Mouse (Mus musculus) midbrain, postnatal 0 days (tissue): ENCODE data around the gene Psmd5. TPM values are rescaled to one million over a fixed set of nuclear protein-coding genes. Genes with fewer than 3 reads are reported as not detected.
"Not testable (repeated sequence)": the region's sequence is repeated elsewhere in the genome, so short reads cannot be mapped to it uniquely, and the experiment has no call there.

Source experiments
- ATAC-seq: fragments of 200-750 bp; cut with Nextera tagmentation; 2 replicates; pipeline ENCODE4 v1.8.0; 2017; ENCODE audit warnings: moderate number of reproducible peaks, mild to moderate bottlenecking, moderate TSS enrichment, moderate library complexity; ENCODE audit not compliant: low FRiP score
- DNase-seq: peaks from one replicate; pipeline ENCODE4 v3.0.0-alpha.2; 2015; ENCODE audit warnings: low spot score
- H3K27ac ChIP-seq: fragments of 300-500 bp; sonication (generic); 2 replicates; pipeline ENCODE4 v1.5.1; 2014; ENCODE audit warnings: low read depth, mild to moderate bottlenecking, low read length, mixed read lengths
- H3K27me3 ChIP-seq: fragments of 300-500 bp; sonication (generic); 2 replicates; pipeline ENCODE4 v1.6.1; 2014; ENCODE audit warnings: low read length, control low read depth, mixed read lengths; ENCODE audit not compliant: insufficient read depth
- H3K36me3 ChIP-seq: fragments of 300-500 bp; sonication (generic); 2 replicates; pipeline ENCODE4 v1.6.1; 2014; ENCODE audit warnings: low read length, control low read depth, mixed read lengths; ENCODE audit not compliant: insufficient read depth
- H3K4me1 ChIP-seq: fragments of 300-500 bp; sonication (generic); 2 replicates; pipeline ENCODE4 v1.6.1; 2014; ENCODE audit warnings: mild to moderate bottlenecking, control low read depth, antibody characterized with exemption, low read length, mixed read lengths; ENCODE audit not compliant: insufficient read depth
- H3K4me2 ChIP-seq: fragments of 300-500 bp; sonication (generic); 2 replicates; pipeline ENCODE4 v1.6.1; 2014; ENCODE audit warnings: low read depth, mild to moderate bottlenecking, low read length, mixed read lengths; ENCODE audit not compliant: poor library complexity, severe bottlenecking
- H3K4me3 ChIP-seq: fragments of 300-500 bp; sonication (generic); 2 replicates; pipeline ENCODE4 v1.5.1; 2014; ENCODE audit warnings: low read depth, mild to moderate bottlenecking, low read length, moderate library complexity
- H3K9ac ChIP-seq: fragments of 300-500 bp; sonication (generic); replicated peaks from 2 replicates; pipeline ENCODE4 v1.6.1; 2014; ENCODE audit warnings: mild to moderate bottlenecking, low read length, moderate library complexity, mixed read lengths; ENCODE audit not compliant: poor library complexity, severe bottlenecking
- H3K9me3 ChIP-seq: fragments of 300-500 bp; sonication (generic); 2 replicates; pipeline ENCODE4 v1.6.1; 2016; ENCODE audit warnings: low read length, control low read depth
- CTCF ChIP-seq: IDR thresholded peaks from 2 replicates; pipeline ENCODE4 v1.5.1; 2016; ENCODE audit warnings: antibody characterized with exemption, mild to moderate bottlenecking
- WGBS: fragments of 180-500 bp; shearing (Covaris S2); extraction: QIAGEN DNeasy Blood & Tissue Kit; methylation state at CpG from one replicate; pipeline ENCODE4 v1.1.7; 2014; 5-methylcytosine and 5-hydroxymethylcytosine counted together
- polyA plus RNA-seq: library from polyadenylated mRNA; unstranded; fragments of >200 nt; fragmentation: Nextera tagmentation; extraction: Ambion mirVana; gene quantifications from 2 replicates; pipeline ENCODE4 v1.2.1, GENCODE M21; 2015
- total RNA-seq: library from RNA; depleted of rRNA; stranded (reverse); fragments of >200 nt; gene quantifications from 2 replicates; pipeline ENCODE4 v1.2.3, GENCODE M21; 2014

Gene Psmd5
- total and polyA plus RNA-seq, 2 experiments from 2014 or later, result 42.6 to 82.8 TPM

DNA sequence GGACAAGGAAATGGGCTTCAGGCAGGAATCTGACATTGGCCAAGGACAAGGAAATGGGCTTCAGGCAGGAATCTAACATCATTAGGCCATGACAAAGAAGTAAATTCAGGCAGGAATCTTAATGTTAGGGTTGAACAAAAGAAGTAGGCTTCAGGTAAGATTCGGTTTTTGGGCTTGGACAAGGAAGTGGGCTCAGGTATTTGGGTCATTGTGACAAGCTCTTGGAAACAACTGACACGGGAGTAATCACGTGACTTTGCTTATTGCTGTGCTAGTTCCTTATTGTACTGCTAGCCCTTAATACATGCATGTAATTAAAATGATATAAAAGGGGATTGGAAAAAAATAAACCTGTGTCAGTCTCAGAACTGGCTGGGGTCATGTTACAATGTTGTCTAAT, 39.1 kb downstream of the Psmd5 start:
- no peak overlapping the region for H3K4me3 ChIP-seq
- H3K4me1 ChIP-seq, result no peaks in the 10 kb centered on the region
- H3K9me3 ChIP-seq, result no peaks in the 10 kb centered on the region
- 80% methylated on average over 3 of the region's 3 CpGs for WGBS
- no peaks in the 10 kb centered on the region for H3K27me3 ChIP-seq
- no peak for TF ChIP-seq CTCF
- H3K9ac ChIP-seq, result no peak overlapping the region
- ATAC-seq (no peak), DNase-seq (no peak)
- no peaks in the 10 kb centered on the region for H3K36me3 ChIP-seq
- H3K27ac ChIP-seq, result no peak overlapping the region
- H3K4me2 ChIP-seq, result no peak overlapping the region

DNA sequence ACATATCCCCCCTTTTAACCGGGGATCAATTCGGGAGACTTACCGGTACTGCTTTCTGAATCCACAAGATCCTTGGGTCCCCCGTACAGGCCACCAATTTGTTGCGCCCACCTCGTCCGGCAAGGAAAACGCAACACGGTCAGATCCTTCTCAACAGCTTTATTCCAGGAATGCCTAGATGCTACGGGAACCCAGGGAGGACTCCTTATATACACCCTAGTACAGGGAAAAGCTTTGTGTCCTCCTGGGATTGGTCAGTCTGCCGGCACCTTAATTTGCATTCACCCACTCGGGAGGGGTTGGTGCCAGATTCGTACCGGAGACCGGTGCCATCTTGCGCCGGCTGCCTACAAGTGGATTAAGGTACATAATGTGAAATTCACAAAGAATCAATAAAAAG, 41.1 kb downstream of the Psmd5 start:
- Histone ChIP-seq H3K4me3 (no peak overlapping the region), H3K36me3 (no peaks in the 10 kb centered on the region), H3K27ac (no peak overlapping the region), H3K9me3 (no peaks in the 10 kb centered on the region; the same call in 1 of the 2 replicates), H3K9ac (no peak overlapping the region), H3K4me2 (no peak overlapping the region), H3K27me3 (no peaks in the 10 kb centered on the region), H3K4me1 (no peaks in the 10 kb centered on the region)
- ATAC-seq (no peak), DNase-seq (no peak)
- TF ChIP-seq CTCF, result no peak
- 92% methylated on average over 17 of the region's 17 CpGs for WGBS

DNA sequence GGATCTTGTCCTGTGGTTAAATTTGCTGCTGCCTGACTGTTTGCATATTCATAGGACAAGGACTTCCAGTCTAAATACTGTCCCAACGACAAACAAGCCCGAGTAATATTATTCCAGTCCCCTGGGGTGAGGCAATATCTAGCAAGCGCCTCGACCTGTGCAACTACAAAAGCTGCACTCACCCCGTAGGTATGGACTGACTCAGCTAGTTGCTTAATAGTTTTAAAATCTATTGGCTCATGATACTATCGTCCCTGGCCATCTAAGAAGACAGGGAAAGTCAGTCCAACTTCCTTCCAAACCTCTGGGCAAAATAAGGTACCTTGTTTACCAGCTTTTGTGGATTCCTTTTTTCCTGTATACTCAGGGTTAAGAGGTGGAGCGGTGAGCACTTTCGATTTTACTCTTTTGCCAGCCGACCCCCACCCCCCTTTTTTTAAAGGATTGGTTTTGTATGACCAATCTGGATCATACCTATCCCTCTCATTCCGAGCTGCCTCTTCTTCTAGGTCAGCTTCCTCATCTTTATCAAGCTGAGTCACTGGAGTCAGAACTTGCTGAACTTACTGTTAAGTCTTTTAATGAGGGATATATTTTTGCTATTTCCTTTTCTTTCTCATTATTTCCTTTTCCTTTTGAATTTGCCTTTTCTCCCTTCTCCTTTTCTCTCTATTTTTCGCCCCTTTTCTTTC, 41.9 kb downstream of the Psmd5 start, which contains the start of gene Gm34653:
TSS of gene Gm34653 (plus strand) at position 242 of the 692 bp plus-strand sequence.
- not testable (repeated sequence) for H3K4me3 ChIP-seq, H3K4me1 ChIP-seq, H3K9ac ChIP-seq, H3K4me2 ChIP-seq, H3K9me3 ChIP-seq, DNase-seq, H3K27ac ChIP-seq, H3K27me3 ChIP-seq, ATAC-seq, H3K36me3 ChIP-seq
- WGBS, result 70% methylated on average over 11 of the region's 11 CpGs

DNA sequence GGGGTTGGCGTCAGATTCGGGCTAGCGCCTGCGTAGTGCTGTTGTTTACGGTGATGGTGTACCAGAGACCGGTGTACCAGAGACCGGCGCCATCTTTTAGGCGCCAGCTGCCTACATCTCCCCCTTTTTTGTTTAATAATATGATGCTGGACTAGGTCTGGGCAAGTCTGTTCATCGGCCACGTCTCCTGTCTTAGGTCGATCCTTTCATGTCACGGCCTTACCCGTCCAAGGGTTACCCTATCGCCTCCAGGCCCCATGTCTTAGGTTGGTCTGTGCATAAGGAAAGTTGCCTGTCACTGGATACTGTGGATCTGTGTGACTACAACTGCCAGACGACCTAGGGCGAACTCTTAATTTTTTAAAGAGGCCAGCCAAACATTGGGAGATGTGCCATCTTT, 44.7 kb downstream of the Psmd5 start:
- not testable (repeated sequence) for H3K4me2 ChIP-seq, ATAC-seq
- WGBS, result 93% methylated on average over 17 of the region's 17 CpGs

DNA sequence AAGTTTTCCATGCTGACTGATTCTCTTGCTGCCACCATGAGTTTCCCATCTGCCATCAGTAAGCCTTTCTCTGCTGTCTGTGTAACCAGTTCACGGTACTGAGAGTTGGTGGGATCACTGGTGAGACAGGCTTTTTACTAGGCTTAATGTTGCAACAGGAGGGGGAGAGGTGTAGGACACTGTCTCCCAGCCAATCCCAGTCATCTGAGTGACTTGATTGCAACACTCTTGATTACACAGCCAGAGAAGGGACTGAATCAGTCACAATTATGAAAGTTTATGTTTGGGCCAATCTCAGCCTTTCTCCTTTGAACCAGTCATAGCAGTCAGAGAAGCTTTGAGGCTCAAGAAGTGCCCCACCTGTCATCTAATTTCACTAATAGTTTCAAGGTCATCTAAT, 46.7 kb downstream of the Psmd5 start:
- no peaks in the 10 kb centered on the region for H3K36me3 ChIP-seq
- DNase-seq (no peak), ATAC-seq (no peak)
- WGBS, result 96% methylated on average over 1 of the region's 1 CpGs
- H3K9me3 ChIP-seq, result no peaks in the 10 kb centered on the region; the same call in 1 of the 2 replicates
- H3K27me3 ChIP-seq, result no peaks in the 10 kb centered on the region
- TF ChIP-seq CTCF, result no peak
- no peak overlapping the region for H3K9ac ChIP-seq
- no peak overlapping the region for H3K4me3 ChIP-seq
- no peak overlapping the region for H3K4me2 ChIP-seq
- no peak overlapping the region for H3K27ac ChIP-seq
- 0 out of 2 replicates have a peak, but pooled peaks cover 8% of the 10 kb centered on the region for H3K4me1 ChIP-seq

More for the DNA sequence above, 44.7 kb downstream of the Psmd5 start:
- H3K27ac ChIP-seq, H3K4me3 ChIP-seq, H3K9me3 ChIP-seq, H3K27me3 ChIP-seq, H3K36me3 ChIP-seq, H3K9ac ChIP-seq, DNase-seq, H3K4me1 ChIP-seq: not testable (repeated sequence)

DNA sequence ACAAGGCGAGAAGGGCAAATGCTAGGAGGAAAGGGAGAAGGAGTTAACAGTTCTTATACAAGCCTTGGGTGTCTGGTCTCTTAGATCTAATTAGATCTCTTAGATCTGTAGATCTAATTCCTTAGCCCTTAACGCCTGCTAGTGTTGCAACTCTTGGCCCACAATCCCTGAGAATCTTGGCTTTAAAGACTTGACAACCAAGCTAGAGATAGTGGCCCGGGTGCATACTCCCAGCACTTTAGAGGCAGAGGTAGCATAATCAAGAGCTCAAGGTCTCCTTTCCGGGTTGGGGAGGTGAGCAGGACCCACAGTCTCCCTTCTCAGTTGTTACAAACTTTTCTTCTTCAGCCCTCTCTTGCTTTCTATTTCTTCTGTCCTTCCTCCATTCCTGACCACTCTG, 47.2 kb downstream of the Psmd5 start:
- Histone ChIP-seq H3K27me3 (no peaks in the 10 kb centered on the region), H3K9me3 (no peaks in the 10 kb centered on the region; the same call in 1 of the 2 replicates), H3K9ac (no peak overlapping the region), H3K27ac (no peak overlapping the region), H3K36me3 (peaks cover 2% of the 10 kb centered on the region; the same call in 1 of the 2 replicates), H3K4me1 (0 out of 2 replicates have a peak, but pooled peaks cover 8% of the 10 kb centered on the region), H3K4me3 (no peak overlapping the region), H3K4me2 (no peak overlapping the region)
- 90% methylated on average over 4 of the region's 4 CpGs for WGBS
- TF ChIP-seq CTCF, result no peak
- ATAC-seq (no peak), DNase-seq (no peak)
